Mouse (Mus musculus) E14TG2a.4 (cell line): ENCODE measurements around the gene Prdx1.
"Not testable (repeated sequence)": the region's sequence is repeated elsewhere in the genome, so short reads cannot be mapped to it uniquely, and the experiment has no call there.

Experiments
- H3K27me3 ChIP-seq: 2 replicates; pipeline ENCODE4 v1.6.1; 2014; ENCODE audit warnings: low read length, control low read depth; ENCODE audit not compliant: insufficient read depth
- H3K36me3 ChIP-seq: 2 replicates; pipeline ENCODE4 v1.6.1; 2014; ENCODE audit warnings: low read length, control low read depth; ENCODE audit not compliant: insufficient read depth
- H3K4me1 ChIP-seq: replicated peaks from 2 replicates; pipeline ENCODE4 v1.6.1; 2014; ENCODE audit warnings: low read depth, low read length, control low read depth
- H3K4me3 ChIP-seq: replicated peaks from 2 replicates; pipeline ENCODE4 v1.5.1; 2014; ENCODE audit warnings: mild to moderate bottlenecking, low read length
- H3K9me3 ChIP-seq: 2 replicates; pipeline ENCODE4 v1.6.1; 2014; ENCODE audit warnings: low read length, control low read depth
- CTCF ChIP-seq: conservative IDR thresholded peaks from 2 replicates; pipeline ENCODE4 v1.5.1; 2014; ENCODE audit warnings: low read length
- NANOG ChIP-seq: IDR thresholded peaks from 2 replicates; pipeline ENCODE4 v1.6.1; 2014; ENCODE audit warnings: borderline replicate concordance, low read length, mixed read lengths
- POU5F1 ChIP-seq: IDR thresholded peaks from 2 replicates; pipeline ENCODE4 v1.6.1; 2014; ENCODE audit warnings: low read length, borderline replicate concordance

Gene Prdx1

DNA sequence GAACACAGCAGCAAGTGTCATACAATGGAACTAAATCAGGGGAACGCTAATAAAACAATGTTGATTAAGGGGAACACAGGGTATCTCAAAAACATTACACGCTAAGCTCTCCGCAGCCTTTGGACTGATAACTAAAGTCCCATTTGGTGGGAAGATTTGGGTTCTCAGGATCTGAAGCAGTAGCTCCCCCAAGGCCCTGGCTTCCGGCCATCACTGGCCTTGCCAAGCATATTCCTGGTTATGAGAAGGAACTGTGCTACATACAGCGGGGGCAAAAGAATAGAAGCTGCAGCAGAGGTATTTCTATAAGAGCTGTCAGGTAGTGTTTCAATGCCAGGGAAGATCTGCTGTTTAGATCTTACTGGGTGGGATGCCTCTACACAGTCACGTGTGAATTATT lies 32.1 kb upstream of the Prdx1 start:
- Histone ChIP-seq H3K4me1 (peaks cover 67% of the 10 kb centered on the region), H3K27me3 (no peaks in the 10 kb centered on the region), H3K4me3 (no peak overlapping the region), H3K9me3 (no peaks in the 10 kb centered on the region), H3K36me3 (peaks cover 19% of the 10 kb centered on the region)
- TF ChIP-seq CTCF = no peak
- no peak for TF ChIP-seq POU5F1
- TF ChIP-seq NANOG = no peak

DNA sequence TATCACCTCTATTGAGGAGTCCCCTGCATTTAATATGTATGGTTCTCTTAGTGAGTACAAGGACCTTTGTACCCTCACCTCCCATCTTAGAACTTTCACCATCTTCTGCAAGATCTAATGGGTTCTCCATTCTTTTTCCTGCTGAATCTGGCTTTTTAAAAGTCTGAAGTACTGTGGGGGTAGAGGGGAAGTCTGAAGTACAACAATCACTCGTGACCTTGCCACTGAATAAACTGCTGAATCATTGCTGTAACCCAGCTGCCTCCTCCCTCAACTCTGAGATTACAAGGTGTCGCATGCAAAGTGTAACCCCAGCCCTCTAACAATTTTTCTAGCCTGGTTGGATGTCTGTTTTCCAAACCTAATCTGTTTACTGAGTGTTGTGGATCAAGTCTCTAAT lies 30.2 kb upstream of the Prdx1 start:
- H3K4me1 ChIP-seq = peaks cover 62% of the 10 kb centered on the region
- H3K36me3 ChIP-seq = peaks cover under 1% of the 10 kb centered on the region
- H3K4me3 ChIP-seq = no peak overlapping the region
- TF ChIP-seq CTCF (no peak), NANOG (no peak)
- H3K27me3 ChIP-seq = no peaks in the 10 kb centered on the region
- no peaks in the 10 kb centered on the region for H3K9me3 ChIP-seq

DNA sequence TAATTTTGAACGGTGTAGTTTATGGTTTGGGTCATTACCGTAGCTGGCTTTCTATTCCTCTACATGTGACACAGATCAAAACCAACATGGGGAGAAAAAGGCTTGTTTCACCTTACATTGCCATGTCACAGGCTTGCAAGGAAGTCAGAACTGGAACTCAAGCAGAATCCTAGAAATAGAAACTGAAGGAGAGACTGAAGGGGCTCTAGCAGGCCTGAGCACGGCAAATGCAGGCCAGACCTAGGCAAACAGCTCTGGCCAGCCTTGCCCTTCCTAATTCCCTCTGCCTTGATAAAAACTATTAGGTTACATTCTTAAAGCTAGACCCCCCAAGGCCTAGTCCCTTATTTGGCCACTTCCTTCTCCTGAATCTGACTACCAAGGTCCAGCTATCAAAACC lies 29.7 kb upstream of the Prdx1 start:
- Histone ChIP-seq H3K36me3 (no peaks in the 10 kb centered on the region), H3K9me3 (no peaks in the 10 kb centered on the region), H3K4me1 (peaks cover 61% of the 10 kb centered on the region), H3K4me3 (no peak overlapping the region), H3K27me3 (no peaks in the 10 kb centered on the region)
- TF ChIP-seq CTCF = no peak
- TF ChIP-seq NANOG = no peak
- no peak for TF ChIP-seq POU5F1

DNA sequence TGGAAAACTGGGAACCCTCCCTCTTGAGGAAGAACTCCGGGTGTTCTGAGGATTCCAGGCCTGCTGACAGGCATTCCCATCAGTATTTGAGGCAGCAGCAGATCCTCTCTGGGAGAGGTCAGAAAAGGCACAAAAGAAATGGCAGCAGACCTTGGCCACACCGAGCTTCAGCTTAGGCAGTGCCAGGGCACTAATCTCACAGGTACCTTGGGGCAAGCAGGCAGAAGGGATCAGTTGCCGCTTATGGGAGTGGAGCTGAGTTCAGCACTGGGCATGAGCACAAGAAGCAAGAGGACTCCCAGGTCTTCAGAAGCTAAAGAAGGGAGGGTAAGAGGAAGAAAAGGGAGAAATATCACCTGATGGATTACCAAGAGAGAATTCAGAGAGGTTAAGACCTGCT lies 27.4 kb upstream of the Prdx1 start:
- TF ChIP-seq CTCF = no peak
- no peak for TF ChIP-seq NANOG
- no peak for TF ChIP-seq POU5F1
- Histone ChIP-seq H3K36me3 (no peaks in the 10 kb centered on the region), H3K4me1 (peaks cover 59% of the 10 kb centered on the region)

DNA sequence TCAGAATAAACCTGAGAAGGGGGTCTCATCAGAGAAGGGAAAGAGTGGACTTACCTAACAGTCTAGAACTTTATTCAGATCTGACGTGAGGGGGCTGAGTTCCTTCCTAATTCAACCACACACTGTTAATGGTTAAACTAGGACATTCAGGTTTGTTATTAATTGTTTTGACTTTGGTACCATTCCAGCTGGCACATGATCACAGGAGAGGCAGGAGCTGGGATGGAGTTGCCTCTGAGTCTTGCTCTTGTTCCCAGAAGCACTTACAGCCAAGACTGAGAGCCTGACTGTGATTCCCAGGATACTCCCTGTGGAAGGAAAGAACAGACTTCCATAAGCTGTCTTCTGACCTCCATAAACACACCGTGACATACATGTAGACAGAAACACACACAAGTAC lies 25.9 kb upstream of the Prdx1 start:
- no peaks in the 10 kb centered on the region for H3K27me3 ChIP-seq
- no peaks in the 10 kb centered on the region for H3K9me3 ChIP-seq
- no peaks in the 10 kb centered on the region for H3K36me3 ChIP-seq
- TF ChIP-seq POU5F1 = no peak
- H3K4me3 ChIP-seq = no peak overlapping the region
- H3K4me1 ChIP-seq = peaks cover 59% of the 10 kb centered on the region

More for the DNA sequence above, 27.4 kb upstream of the Prdx1 start:
- Histone ChIP-seq H3K4me3 (no peak overlapping the region), H3K27me3 (no peaks in the 10 kb centered on the region), H3K9me3 (no peaks in the 10 kb centered on the region)

DNA sequence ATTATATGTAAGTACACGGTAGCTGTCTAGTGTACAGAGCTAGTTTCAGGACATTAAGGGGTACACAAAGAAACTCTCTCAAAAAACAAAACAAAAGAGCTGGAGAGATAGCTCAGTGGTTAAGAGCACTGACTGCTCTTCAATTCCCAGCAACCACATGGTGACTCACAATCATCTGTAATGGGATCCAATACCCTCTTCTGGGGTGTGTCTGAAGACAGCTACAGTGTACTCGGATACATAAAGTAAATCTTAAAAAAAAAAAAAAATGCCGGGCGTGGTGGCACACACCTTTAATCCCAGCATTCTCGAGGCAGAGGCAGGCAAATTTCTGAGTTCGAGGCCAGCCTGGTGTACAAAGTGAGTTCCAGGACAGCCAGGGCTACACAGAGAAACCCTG lies 25.4 kb upstream of the Prdx1 start:
- H3K4me3 ChIP-seq, H3K27me3 ChIP-seq, H3K36me3 ChIP-seq, H3K9me3 ChIP-seq: not testable (repeated sequence)
- peaks cover 55% of the 10 kb centered on the region for H3K4me1 ChIP-seq

DNA sequence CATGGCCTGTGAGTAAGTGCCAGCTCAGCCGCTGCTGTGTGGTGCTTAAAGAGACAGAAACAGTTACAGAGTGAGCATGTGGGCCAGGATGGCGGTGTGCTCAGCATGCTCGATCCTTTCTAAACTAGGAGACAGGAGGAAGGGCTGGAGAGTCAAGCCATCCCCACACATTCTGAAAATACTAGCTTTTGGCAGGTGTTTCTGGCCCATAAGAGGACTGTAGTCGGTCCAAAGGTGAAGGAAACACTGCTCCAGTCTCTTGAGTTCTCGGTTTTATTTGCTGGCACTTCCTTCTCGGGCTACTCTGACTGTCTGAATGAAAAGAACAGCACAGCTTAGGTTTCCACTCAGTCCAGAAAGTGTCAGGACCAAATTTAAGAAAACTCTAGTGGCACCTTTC lies 24.5 kb upstream of the Prdx1 start:
- peaks cover 46% of the 10 kb centered on the region for H3K4me1 ChIP-seq
- TF ChIP-seq CTCF = no peak
- no peak for TF ChIP-seq POU5F1
- no peak for TF ChIP-seq NANOG
- no peaks in the 10 kb centered on the region for H3K27me3 ChIP-seq
- no peak overlapping the region; the same call in 1 of the 2 replicates for H3K4me3 ChIP-seq
- no peaks in the 10 kb centered on the region for H3K9me3 ChIP-seq
- no peaks in the 10 kb centered on the region for H3K36me3 ChIP-seq

DNA sequence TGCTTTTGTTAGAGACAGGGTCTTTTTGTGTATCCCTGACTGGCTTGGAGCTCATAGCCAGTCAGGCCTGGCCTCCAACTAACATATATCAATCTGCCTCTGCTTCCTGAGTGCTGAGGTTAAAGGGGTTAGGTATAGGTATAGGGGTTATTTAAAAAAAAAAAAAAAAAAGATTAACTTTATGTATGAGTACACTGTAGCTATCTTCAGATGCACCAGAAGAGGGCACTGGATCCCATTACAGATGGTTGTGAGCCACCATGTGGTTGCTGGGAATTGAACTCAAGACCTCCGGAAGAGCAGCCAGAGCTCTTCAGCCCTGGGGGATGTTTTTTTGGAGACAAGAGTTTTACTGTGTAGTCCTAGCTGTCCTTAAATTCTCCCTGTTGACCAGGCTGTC lies 23.3 kb upstream of the Prdx1 start:
- no peaks in the 10 kb centered on the region for H3K27me3 ChIP-seq
- no peaks in the 10 kb centered on the region for H3K36me3 ChIP-seq
- H3K4me3 ChIP-seq = no peak overlapping the region
- H3K9me3 ChIP-seq = no peaks in the 10 kb centered on the region
- peaks cover 34% of the 10 kb centered on the region for H3K4me1 ChIP-seq
- TF ChIP-seq CTCF (peak; percentile 20; the same call in 1 of the 2 replicates), NANOG (no peak)

DNA sequence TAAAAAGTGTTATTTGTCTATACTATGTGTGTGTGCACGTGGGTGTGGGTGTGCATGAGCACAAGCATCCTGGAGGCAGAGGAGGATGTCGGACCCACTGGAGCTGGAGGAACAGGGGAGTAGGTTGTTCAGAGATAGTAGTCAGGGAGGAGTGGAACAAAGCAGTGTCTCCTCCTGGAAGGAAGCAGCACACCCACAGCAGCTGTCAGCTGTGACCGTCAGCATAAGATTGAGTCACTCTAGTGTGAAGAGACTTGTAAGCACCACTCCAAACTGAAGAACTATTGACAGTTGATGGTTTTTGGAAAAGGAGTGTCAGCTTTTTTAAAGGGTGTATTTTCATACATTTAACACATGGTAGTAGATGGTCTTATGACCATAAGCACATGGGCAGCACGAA lies 18.7 kb upstream of the Prdx1 start:
- H3K4me1 ChIP-seq = peaks cover 2% of the 10 kb centered on the region; the same call in 1 of the 2 replicates
- H3K36me3 ChIP-seq = no peaks in the 10 kb centered on the region
- H3K4me3 ChIP-seq = no peak overlapping the region
- TF ChIP-seq POU5F1 (no peak), CTCF (no peak)
- no peaks in the 10 kb centered on the region for H3K9me3 ChIP-seq
- peaks cover 6% of the 10 kb centered on the region; the same call in 1 of the 2 replicates for H3K27me3 ChIP-seq

DNA sequence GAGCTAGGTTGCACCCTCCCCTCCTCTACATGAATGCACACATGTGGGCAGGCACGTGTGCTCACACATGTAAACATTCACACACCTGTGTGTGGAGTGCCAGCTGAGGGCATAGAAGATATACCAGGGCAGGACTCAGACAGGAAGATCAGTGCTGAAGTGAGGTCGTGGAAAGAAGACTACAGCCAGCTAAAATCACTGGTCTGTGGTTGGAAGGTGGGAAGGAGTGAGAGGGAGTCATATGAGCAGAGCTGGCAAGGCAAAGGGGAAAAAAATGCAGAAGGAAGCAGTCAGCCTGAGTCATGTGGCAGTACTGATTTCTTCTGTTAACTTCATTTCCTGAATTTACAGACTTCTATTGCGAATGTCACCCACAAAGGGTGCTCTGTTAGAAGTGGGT lies 17.2 kb upstream of the Prdx1 start:
- TF ChIP-seq CTCF = no peak
- TF ChIP-seq POU5F1 = no peak
- no peak for TF ChIP-seq NANOG
- H3K4me1 ChIP-seq = no peaks in the 10 kb centered on the region
- H3K27me3 ChIP-seq = peaks cover 6% of the 10 kb centered on the region; the same call in 1 of the 2 replicates
- H3K36me3 ChIP-seq = no peaks in the 10 kb centered on the region
- no peak overlapping the region for H3K4me3 ChIP-seq
- no peaks in the 10 kb centered on the region for H3K9me3 ChIP-seq
